Mouse (Mus musculus) kidney, postnatal 36 days (tissue): ENCODE measurements around the gene Dbp.

ENCODE experiments used
- DNase-seq, 2 experiments: peaks; one replicate each; pipeline ENCODE4 v3.0.0; 2021 to 2022; ENCODE audit warnings: mixed read lengths in 2 of 2

The Dbp gene

DNA sequence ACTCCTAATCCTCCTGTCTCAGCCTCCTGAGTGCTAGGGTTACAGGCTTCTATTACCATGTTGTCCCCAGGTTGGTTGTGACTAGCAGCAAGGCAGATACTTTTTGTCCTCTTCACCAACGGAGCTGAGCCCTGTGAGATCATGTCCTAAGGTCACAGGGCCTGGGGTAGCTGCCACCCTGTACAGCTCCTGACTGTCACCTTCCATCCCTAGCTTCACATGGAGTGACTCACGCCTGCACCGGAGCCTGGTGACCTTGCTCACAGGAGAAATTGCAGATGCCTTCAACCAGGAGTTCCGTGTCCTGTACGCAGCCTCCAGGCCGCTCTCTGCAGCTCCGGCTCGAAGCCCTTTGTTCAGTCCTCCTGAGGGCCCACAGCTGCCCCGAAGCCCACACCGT lies 21.5 kb downstream of the Dbp start:
- DNase-seq, result no peak

- no peak for DNase-seq
Observed at GRCm38 (mm10) chr7:45727625-45728024, 22.7 kb downstream of the Dbp start.

- DNase-seq, result peak; percentile 49 to 77
Observed at GRCm38 (mm10) chr7:45730727-45731431, 26.0 kb downstream of the Dbp start.

GRCm38 (mm10) chr7:45733477-45733876 lies 28.6 kb downstream of the Dbp start:
- no peak for DNase-seq

GRCm38 (mm10) chr7:45739162-45739763 lies 34.4 kb downstream of the Dbp start:
- peak; percentile 89 to 94 for DNase-seq

DNA sequence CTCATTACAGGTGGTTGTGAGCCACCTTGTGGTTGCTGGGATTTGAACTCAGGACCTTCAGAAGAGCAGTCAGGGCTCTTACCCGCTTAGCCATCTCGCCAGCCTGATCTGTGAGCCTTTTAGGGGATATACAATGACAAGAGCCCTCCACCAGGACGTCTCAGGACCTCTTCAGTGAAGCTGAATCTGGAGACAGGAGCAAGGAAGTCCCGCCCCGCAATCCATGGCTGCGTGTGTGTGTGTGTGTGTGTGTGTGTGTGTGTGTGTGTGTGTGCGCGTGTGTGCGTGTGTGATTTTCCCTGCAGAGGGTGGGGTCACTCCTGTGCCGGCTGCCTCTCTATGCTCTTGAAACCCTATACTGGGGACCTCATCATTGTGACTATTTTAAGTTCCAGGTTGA lies 34.9 kb downstream of the Dbp start:
- no peak for DNase-seq

DNA sequence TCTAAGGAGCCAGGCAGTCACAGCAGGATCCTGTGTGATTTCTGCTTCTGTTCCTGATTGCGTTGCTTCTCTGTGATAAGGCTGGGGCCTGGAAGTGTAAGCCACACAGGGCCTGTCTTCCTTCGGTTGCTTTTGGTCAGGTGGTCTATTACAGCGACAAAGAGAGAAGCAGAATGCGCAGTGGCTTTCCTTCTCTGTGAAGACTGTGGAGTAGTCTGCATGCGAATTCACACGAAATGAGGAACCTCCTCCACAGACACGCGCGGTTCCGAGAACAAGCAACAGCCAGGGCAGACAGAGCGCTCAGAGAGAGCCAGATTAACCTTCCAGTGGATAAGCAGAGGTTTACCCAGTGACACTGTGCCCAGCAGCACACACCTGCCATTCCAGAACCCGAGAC lies 36.4 kb downstream of the Dbp start:
- DNase-seq, result no peak

DNA sequence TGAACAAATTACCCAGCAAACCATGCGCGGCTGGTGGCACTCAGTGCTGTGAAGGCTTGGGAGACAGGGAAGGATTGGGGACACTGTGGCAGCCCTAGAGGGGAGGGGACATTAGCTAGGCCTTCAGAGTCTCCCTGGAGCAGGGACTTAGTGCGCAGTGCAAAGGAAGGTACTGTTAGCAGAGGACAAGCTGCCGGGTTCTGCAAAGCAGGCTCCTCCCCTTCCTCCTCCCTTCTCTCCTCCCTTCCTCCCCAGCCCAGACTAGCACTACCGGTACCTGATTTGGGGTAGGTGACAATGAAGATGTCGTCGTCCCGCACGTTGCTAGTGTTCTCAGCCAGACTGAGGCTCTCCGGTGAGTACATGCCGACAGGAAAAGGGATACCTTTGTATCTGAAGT lies 36.9 kb downstream of the Dbp start:
- DNase-seq, result no peak

DNA sequence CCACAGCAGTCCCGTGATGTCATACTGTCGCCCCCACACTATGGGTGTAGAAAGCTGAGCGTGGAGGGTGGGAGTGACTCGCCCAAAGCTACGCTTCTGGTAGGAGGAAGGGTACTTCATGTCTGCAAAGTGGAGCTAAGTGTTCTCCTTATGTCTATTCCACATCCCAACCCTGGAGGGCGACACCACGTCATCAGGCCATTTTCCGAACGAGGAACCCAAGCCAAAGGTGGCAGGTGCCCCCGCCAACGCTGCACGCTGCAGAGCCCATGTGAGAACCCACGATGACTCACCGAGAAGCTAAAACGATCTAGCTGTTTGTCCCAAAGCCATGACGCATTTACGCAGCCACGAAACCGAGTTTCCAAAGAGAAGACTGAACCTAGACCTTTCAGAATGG lies 37.5 kb downstream of the Dbp start:
- DNase-seq, result peak in 1 of 2 experiments; percentile 37

DNA sequence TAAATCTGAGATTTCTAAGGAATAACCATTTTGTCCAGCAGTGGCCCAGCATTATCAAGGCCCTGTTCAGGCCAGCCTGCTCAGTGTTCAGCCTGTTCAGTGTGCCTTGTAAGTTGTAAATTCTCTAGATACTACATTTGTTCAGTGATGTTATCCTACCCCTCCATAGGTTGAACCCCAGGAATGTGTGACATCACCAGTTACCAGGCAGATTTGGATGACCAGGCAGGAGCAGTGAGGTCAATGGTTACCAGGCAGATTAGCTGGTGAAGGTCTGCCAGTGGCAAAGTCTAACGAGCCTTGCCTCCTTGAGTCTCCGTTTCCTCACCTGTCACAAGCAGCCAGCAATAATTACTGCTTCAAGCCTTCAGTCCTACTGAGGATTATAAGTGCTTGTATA lies 39.5 kb downstream of the Dbp start:
- DNase-seq, result peak; percentile 80 to 91

- no peak for DNase-seq
Observed at GRCm38 (mm10) chr7:45746518-45746917, 41.6 kb downstream of the Dbp start.

DNA sequence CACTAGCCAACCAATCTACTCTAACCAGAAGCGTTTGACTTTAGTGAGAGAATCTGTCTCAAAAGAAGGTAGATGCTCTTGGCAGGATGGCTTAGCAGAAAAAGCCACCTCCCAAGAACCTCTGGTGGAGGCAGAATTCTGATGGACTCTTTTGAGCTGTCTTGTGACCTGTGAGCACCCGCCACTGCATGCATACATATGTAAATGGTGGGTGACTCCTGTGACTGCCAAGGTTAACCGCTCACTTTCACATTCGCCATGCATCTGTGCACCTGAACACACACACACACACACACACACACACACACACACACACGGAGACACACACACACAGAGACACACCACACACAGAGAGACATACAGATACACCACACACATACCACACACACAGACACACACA lies 42.6 kb downstream of the Dbp start:
- no peak for DNase-seq

GRCm38 (mm10) chr7:45748110-45748509 lies 43.2 kb downstream of the Dbp start:
- peak; percentile 25 to 38 for DNase-seq

DNA sequence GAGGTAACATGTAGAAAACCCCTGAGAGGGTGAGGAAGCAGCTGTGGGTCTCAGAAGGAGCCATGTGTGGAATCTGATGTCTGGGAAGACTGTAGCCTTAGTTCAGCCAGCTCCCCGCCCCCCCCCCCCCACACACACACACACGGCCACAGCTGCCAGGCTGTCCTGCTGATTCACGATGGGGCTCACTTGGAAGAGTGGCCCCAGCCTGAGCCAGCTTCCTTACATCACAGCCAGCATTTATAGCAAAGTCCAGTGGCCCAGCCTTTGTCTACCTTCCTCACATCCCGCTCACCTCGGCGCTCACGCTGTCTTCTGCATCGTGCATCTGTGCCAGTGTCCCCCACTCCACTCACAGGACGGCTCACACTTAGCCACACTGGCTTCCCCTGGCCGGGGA lies 44.5 kb downstream of the Dbp start:
- DNase-seq, result no peak

GRCm38 (mm10) chr7:45750162-45750561 lies 45.3 kb downstream of the Dbp start:
- DNase-seq, result peak; percentile 29 to 50

- no peak for DNase-seq
Observed at GRCm38 (mm10) chr7:45755703-45756102, 50.8 kb downstream of the Dbp start.

- DNase-seq, result peak; percentile 81 to 86
Observed at GRCm38 (mm10) chr7:45759400-45759799, 54.5 kb downstream of the Dbp start.
